Mouse (Mus musculus): ENCODE results near the gene Olfr292. TPM values are rescaled to one million over a fixed set of nuclear protein-coding genes. Genes with fewer than 3 reads are reported as not detected.

Olfr292 gene
- not detected in 2 replicates for polyA plus RNA-seq (2015; fragmentation: Nextera tagmentation; extraction: Ambion mirVana)

- Histone ChIP-seq H3K9me3 (ENCODE audit: control insufficient read depth, low read length) (no peaks in the 10 kb centered on the region), H3K27me3 (replicated peaks; ENCODE audit: control insufficient read depth, insufficient read depth, low read length) (no peaks in the 10 kb centered on the region), H3K4me3 (replicated peaks; ENCODE audit: low read length) (no peak within 1 kb of the TSS), H3K27ac (ENCODE audit: low read length) (no peak within 1 kb of the TSS), H3K9ac (replicated peaks; ENCODE audit: low read depth, low read length) (no peak within 1 kb of the TSS), H3K36me3 (ENCODE audit: control insufficient read depth, insufficient read depth) (no peaks in the 10 kb centered on the region), H3K4me2 (ENCODE audit: low read length) (no peak within 1 kb of the TSS), H3K4me1 (replicated peaks; ENCODE audit: control insufficient read depth, insufficient read depth, low read length) (no peaks in the 10 kb centered on the region)
- no peak for ATAC-seq
These were observed at the start of gene Olfr292 for GRCm38 (mm10) chr7:86688030-86688429. TSS of gene Olfr292 (plus strand) at chr7:86688330.

GRCm38 (mm10) chr7:86648761-86649160, 39.4 kb upstream of the Olfr292 start, which contains the start of gene Olfr293:
TSS of gene Olfr293 (plus strand) at chr7:86649061.
- no peak within 1 kb of the TSS for H3K27ac ChIP-seq (ENCODE audit: low read length)
- H3K4me3 ChIP-seq (replicated peaks; ENCODE audit: low read length), result no peak within 1 kb of the TSS
- ATAC-seq, result no peak
- no peak within 1 kb of the TSS for H3K4me2 ChIP-seq (ENCODE audit: low read length)
- WGBS, result 89% methylated on average over 4 of the region's 4 CpGs
- H3K9me3 ChIP-seq (ENCODE audit: control insufficient read depth, low read length), result no peaks in the 10 kb centered on the region
- no peaks in the 10 kb centered on the region for H3K36me3 ChIP-seq (ENCODE audit: control insufficient read depth, insufficient read depth)
- no peak within 1 kb of the TSS for H3K9ac ChIP-seq (replicated peaks; ENCODE audit: low read depth, low read length)
- H3K4me1 ChIP-seq (replicated peaks; ENCODE audit: control insufficient read depth, insufficient read depth, low read length), result no peaks in the 10 kb centered on the region
- no peaks in the 10 kb centered on the region for H3K27me3 ChIP-seq (replicated peaks; ENCODE audit: control insufficient read depth, insufficient read depth, low read length)

GRCm38 (mm10) chr7:86725013-86725412, 36.9 kb downstream of the Olfr292 start:
- Histone ChIP-seq H3K9ac (replicated peaks; ENCODE audit: low read depth, low read length) (no peak overlapping the region), H3K4me3 (replicated peaks; ENCODE audit: low read length) (no peak overlapping the region), H3K27ac (ENCODE audit: low read length) (no peak overlapping the region), H3K27me3 (replicated peaks; ENCODE audit: control insufficient read depth, insufficient read depth, low read length) (no peaks in the 10 kb centered on the region), H3K36me3 (ENCODE audit: control insufficient read depth, insufficient read depth) (no peaks in the 10 kb centered on the region), H3K9me3 (ENCODE audit: control insufficient read depth, low read length) (no peaks in the 10 kb centered on the region), H3K4me2 (ENCODE audit: low read length) (no peak overlapping the region), H3K4me1 (replicated peaks; ENCODE audit: control insufficient read depth, insufficient read depth, low read length) (no peaks in the 10 kb centered on the region)
- no peak for ATAC-seq

Other genes with a start within 250 kb of the Olfr292 start
- gene Olfr299, start 228.4 kb upstream of the Olfr292 start, polyA plus RNA-seq (2015; fragmentation: Nextera tagmentation; extraction: Ambion mirVana), result not detected in 2 replicates
- gene Olfr298, start 195.8 kb upstream of the Olfr292 start, polyA plus RNA-seq (2015; fragmentation: Nextera tagmentation; extraction: Ambion mirVana), result not detected in 2 replicates
- gene Olfr297, start 168.4 kb upstream of the Olfr292 start, polyA plus RNA-seq (2015; fragmentation: Nextera tagmentation; extraction: Ambion mirVana), result not detected in 2 replicates
- not detected in 2 replicates for gene Olfr295, start 104.5 kb upstream of the Olfr292 start, polyA plus RNA-seq (2015; fragmentation: Nextera tagmentation; extraction: Ambion mirVana)
- not detected in 2 replicates for gene Olfr294, start 71.7 kb upstream of the Olfr292 start, polyA plus RNA-seq (2015; fragmentation: Nextera tagmentation; extraction: Ambion mirVana)
- not detected in 2 replicates for gene Olfr293, start 39.3 kb upstream of the Olfr292 start, polyA plus RNA-seq (2015; fragmentation: Nextera tagmentation; extraction: Ambion mirVana)
- gene Folh1, start 87.6 kb downstream of the Olfr292 start, polyA plus RNA-seq (2015; fragmentation: Nextera tagmentation; extraction: Ambion mirVana), result 0.45 and 0.75 TPM in 2 replicates
- not detected in 2 replicates for gene Vmn2r77, start 106.7 kb downstream of the Olfr292 start, polyA plus RNA-seq (2015; fragmentation: Nextera tagmentation; extraction: Ambion mirVana)
- not detected in 2 replicates for gene Vmn2r78, start 226.8 kb downstream of the Olfr292 start, polyA plus RNA-seq (2015; fragmentation: Nextera tagmentation; extraction: Ambion mirVana)

Data from forebrain, embryonic 16.5 days (tissue).